Mouse (Mus musculus): ENCODE data around the gene Trpc7.
A peak's percentile ranks its signal among the peaks of the same experiment; 100 is the strongest.

Trpc7 gene

DNA sequence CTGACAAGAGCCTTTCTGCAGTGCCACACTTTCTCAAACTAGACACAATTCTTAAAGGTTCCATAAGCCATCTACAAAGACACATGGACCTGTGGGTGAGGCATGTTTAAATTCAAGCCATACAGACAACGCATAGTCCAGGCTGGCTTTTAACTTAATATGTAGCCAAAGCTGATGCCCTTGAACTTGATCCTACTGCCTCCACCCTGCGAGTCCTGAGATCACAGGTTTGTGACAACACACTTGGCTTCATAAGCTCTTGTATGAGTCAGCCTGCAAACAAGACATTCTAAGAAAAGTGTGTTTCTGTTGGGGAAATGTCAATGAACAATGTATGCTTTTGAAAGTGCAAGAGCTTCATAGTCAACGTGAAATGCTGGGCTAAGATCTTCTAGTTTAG, 102.9 kb downstream of the Trpc7 start:
- DNase-seq (ENCODE audit: low read depth in 2 of 2, low spot score in 2 of 2): no peak

GRCm38 (mm10) chr13:56790683-56791082, 105.1 kb downstream of the Trpc7 start:
- DNase-seq (ENCODE audit: low read depth in 2 of 2, low spot score in 2 of 2): no peak

- DNase-seq (ENCODE audit: low read depth in 2 of 2, low spot score in 2 of 2): no peak
Observed at GRCm38 (mm10) chr13:56782621-56783020, 113.2 kb downstream of the Trpc7 start.

DNA sequence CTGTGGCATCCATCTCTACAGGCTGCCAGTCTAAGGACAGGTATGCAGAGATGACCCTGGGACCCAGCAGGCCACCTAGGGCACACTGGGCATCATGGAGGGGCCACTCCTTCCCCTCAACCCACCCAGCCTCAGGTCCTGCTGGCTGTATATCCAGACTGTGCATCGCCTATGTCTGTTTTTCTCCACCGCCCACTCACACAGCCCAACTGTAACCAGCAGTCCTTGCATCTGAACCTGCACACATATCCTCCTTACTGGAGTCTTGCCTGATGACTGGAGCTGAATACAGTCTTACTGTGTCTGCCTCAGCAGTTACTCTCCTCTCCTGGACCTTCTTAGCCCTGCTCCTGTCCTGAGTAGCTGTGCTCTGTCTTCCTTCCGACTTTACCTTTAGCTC, 114.1 kb downstream of the Trpc7 start:
- DNase-seq (ENCODE audit: low read depth in 2 of 2, low spot score in 2 of 2): no peak

- DNase-seq (ENCODE audit: low read depth in 2 of 2, low spot score in 2 of 2): no peak
Observed at GRCm38 (mm10) chr13:56780746-56781469, 114.9 kb downstream of the Trpc7 start.

- no peak for DNase-seq (ENCODE audit: low read depth in 2 of 2, low spot score in 2 of 2)
Observed at GRCm38 (mm10) chr13:56774304-56774703, 121.5 kb downstream of the Trpc7 start.

- no peak for DNase-seq (ENCODE audit: low read depth in 2 of 2, low spot score in 2 of 2)
Observed at GRCm38 (mm10) chr13:56773262-56773870, 122.4 kb downstream of the Trpc7 start.

DNA sequence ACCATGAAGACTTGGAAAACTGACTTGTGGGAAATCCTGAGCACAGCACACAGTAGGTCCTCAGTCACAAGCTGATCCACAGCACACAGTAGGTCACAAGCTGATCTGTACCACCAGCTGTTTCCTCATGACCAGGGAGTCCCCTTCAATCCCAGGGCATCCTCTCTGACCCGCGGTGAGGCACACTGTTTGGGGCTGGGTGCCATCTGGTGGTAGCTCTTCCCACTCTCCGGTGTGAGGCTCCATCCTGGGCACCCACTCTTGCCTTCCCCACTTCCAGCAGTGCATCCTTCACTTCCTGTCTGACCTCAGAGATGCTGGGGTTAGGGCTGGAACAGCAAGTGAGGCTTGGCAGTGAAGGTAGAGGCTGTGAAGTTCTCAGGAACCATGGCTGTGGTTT, 123.2 kb downstream of the Trpc7 start:
- no peak for DNase-seq (ENCODE audit: low read depth in 2 of 2, low spot score in 2 of 2)

- DNase-seq (ENCODE audit: low read depth in 2 of 2, low spot score in 2 of 2): no peak
Observed at GRCm38 (mm10) chr13:56770786-56771185, 125.0 kb downstream of the Trpc7 start.

GRCm38 (mm10) chr13:56770136-56770578, 125.6 kb downstream of the Trpc7 start:
- DNase-seq (ENCODE audit: low read depth in 2 of 2, low spot score in 2 of 2): no peak

GRCm38 (mm10) chr13:56769431-56769830, 126.4 kb downstream of the Trpc7 start:
- no peak for DNase-seq (ENCODE audit: low read depth in 2 of 2, low spot score in 2 of 2)

- DNase-seq (ENCODE audit: low read depth in 2 of 2, low spot score in 2 of 2): no peak
Observed at GRCm38 (mm10) chr13:56766211-56766610, 129.6 kb downstream of the Trpc7 start.

GRCm38 (mm10) chr13:56765284-56766032, 130.3 kb downstream of the Trpc7 start:
- DNase-seq (ENCODE audit: low read depth in 2 of 2, low spot score in 2 of 2): no peak

- no peak for DNase-seq (ENCODE audit: low read depth in 2 of 2, low spot score in 2 of 2)
Observed at GRCm38 (mm10) chr13:56762446-56763229, 133.2 kb downstream of the Trpc7 start.

DNA sequence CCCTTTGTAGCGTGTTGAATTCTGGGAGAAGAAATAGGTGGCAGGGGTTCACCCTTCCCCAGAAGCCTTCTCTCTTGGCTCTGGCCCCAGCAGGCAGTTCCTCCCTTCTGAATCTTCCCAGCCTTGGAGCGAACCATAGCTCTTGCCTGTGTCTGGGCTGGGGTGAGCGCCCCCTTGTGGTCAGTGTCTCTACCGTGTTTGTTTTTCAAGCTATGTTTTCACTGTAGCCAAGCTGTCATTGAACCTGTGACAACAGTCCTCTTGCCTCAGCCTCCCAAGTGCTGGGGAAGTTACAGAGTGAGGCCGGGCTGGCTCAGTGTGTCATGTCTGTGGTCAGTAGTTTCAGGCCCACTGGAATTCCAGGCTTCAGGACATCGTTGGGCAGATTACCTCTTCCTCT, 137.3 kb downstream of the Trpc7 start:
- peak; percentile 76 to 78 for DNase-seq (ENCODE audit: low read depth in 2 of 2, low spot score in 2 of 2)

DNA sequence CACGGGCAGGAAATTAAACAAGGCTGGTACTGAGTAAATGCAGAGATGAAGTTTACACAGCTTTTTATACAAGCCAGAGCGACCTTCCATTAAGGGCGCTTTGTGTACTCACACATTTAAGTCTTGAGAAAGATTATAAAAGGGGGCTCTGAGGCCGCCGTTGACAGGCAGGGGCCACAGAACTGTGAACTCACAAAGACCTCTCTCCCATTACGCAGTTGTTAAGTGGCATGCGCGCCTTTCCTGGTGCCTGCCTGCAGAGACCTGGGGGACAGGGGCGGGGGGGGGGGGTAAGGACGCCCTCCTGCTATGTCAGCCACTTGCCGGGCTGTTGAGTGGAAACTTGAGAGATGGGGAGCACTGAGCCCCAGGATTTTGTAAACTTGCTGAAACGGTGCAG, 138.6 kb downstream of the Trpc7 start:
- no peak for DNase-seq (ENCODE audit: low read depth in 2 of 2, low spot score in 2 of 2)

- peak in 1 of 2 experiments; percentile 46 for DNase-seq (ENCODE audit: low read depth in 2 of 2, low spot score in 2 of 2)
Observed at GRCm38 (mm10) chr13:56755871-56756270, 139.9 kb downstream of the Trpc7 start.

- DNase-seq (ENCODE audit: low read depth in 2 of 2, low spot score in 2 of 2): no peak
Observed at GRCm38 (mm10) chr13:56753192-56753951, 142.4 kb downstream of the Trpc7 start, which contains the start of gene Gm45623. TSS of gene Gm45623 (minus strand) at chr13:56753827.

DNA sequence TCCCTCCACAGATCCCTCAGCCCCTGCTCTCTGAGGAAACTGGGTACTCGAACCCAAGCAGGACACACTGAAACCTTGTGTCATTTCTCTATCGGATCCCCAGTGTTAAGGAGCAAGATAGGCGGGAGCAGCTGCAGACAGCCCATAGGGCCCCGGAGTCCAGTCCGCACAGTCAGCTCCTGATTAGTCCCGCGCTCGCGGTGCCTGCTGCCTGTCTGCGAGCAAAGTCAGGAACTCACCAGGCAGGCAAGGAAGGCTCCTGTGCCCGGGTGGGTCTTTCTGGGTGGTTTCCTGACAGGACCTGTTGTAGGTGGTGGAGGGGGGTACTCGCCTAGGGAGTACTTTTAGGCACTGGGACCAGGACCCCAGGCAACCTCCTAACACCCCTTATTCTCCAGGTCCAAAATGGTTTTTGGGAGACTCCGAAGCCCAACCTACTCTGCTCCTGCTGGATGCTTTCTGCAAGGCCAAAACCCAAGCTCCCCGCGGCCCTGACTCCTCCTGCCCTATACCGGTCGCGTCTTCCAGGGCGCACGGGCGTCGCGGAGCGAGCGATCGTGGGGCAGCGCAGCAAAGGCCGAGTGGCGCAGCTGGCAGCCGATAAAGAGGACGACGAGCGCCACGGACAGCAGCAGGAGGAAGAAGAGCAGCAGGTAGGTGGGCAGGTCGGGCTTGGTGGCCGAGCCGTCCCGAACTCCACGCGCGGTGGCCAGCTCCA, 143.2 kb downstream of the Trpc7 start:
- DNase-seq (ENCODE audit: low read depth in 2 of 2, low spot score in 2 of 2): no peak

DNA sequence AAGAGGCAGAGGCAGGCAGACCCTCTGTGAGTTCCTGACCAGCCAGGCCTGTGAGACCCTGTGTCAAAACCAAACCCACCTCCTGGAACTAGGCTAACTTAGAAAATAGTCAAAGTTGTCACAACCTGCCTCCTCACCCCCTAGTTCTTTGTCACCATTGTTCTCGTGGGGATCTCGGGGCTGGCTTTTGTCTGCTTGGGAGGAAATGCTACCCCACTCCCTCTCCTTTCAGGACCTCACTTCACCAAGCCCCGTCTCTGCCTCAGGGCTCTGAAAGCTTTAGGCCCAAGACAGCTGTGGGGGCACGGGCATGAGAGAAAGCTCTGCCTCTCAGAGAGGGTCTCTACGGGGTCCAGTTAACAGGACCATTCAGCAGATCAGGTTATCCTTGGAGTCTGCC, 144.0 kb downstream of the Trpc7 start:
- DNase-seq (ENCODE audit: low read depth in 2 of 2, low spot score in 2 of 2): no peak

Measured in CD8-positive naive resting alpha-beta T cell, adult 2 months (primary cell).